Mouse (Mus musculus): Measurements from ENCODE around the gene Gm20388. TPM values are rescaled to one million over a fixed set of nuclear protein-coding genes. Genes with fewer than 3 reads are reported as not detected.

Gene Gm20388
- polyA plus RNA-seq, 1 experiment from 2014 or later, result not detected

DNA sequence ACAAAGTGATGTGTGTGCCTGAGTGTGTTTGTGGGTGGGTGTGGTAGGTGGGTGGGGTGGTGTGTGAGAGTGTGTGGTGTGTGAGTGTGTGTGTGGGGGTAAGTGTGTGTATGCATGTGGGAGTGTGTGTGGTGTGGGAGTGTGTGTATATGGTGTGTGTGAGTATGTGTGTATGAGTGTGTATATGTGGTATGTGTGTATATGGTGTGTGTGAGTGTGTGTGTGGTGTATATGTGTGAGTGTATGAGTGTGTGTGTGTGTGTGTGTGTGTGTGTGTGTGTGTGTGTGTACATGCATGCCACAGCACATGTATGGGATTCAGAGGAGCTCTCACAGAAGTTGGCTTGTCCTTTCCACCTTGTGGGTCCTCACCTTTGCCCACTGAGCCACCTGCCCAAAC lies 1936.2 kb downstream of the Gm20388 start:
- no peak overlapping the region for H3K9ac ChIP-seq (ENCODE audit: low read length)
- no peak overlapping the region for H3K27ac ChIP-seq (replicated peaks; ENCODE audit: low read depth, low read length)
- no peak for ATAC-seq (ENCODE audit: insufficient number of reproducible peaks, low FRiP score, low TSS enrichment, low read depth)
- H3K9me3 ChIP-seq (ENCODE audit: control insufficient read depth, low read length), result no peaks in the 10 kb centered on the region
- no peaks in the 10 kb centered on the region for H3K27me3 ChIP-seq (ENCODE audit: control insufficient read depth, insufficient read depth, low read length)
- H3K4me2 ChIP-seq (ENCODE audit: low read depth, severe bottlenecking), result no peak overlapping the region
- H3K4me3 ChIP-seq (ENCODE audit: low read depth, low read length), result no peak overlapping the region
- no peaks in the 10 kb centered on the region for H3K36me3 ChIP-seq (ENCODE audit: control insufficient read depth, insufficient read depth, low read length)
- H3K4me1 ChIP-seq (ENCODE audit: control insufficient read depth, insufficient read depth, low read length), result no peaks in the 10 kb centered on the region
- DNase-seq (ENCODE audit: low spot score), result no peak

DNA sequence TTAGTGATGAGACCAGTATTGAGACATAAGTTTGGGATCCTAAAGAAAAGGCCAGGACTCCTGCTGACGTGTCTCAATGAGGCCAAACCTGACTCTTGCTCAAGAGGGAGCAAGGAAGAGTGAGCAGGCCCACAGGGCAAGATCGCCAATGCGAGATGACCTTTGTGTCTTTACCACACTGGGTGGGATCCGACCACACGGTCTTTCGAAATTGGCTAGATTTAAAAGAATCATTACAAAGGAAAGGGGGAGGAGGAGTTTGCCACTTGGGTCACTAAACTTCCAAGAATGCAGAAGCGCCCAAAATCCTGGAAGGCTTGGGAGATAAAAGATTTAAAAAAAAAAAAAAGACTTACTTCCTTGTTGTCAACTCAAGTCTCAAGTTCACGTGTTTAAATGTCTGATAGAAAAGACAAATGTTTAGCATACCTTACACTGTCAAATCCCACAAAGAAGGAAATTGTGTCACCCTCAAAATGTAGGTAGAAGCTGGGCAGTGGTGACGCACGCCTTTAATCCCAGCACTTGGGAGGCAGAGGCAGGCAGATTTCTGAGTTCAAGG lies 1936.7 kb downstream of the Gm20388 start:
- WGBS, result 81% methylated on average over 10 of the region's 10 CpGs

DNA sequence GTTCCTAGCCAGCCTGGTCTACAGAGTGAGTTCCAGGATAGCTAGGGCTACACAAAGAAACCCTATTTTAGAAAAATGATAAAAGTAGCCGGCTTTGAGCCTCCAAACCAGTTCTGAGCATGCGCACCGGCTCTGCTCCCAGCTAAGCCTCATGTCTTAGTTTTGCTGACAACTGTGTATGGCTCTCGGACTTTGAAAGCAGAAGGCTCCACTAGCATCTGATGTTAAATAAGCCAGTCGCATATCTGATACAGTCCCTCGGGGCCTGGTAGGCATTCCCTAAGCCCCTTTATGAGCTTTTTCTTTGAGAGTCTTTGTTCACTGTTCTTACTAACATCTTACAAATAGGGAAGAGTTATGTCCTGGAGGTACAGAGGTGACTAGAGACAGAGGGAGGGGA lies 1937.3 kb downstream of the Gm20388 start:
- ATAC-seq (ENCODE audit: insufficient number of reproducible peaks, low FRiP score, low TSS enrichment, low read depth), result no peak

More for the DNA sequence above, 1936.7 kb downstream of the Gm20388 start:
- DNase-seq (ENCODE audit: low spot score), result no peak
- no peaks in the 10 kb centered on the region for H3K4me1 ChIP-seq (ENCODE audit: control insufficient read depth, insufficient read depth, low read length)
- no peaks in the 10 kb centered on the region for H3K36me3 ChIP-seq (ENCODE audit: control insufficient read depth, insufficient read depth, low read length)
- no peak overlapping the region for H3K4me2 ChIP-seq (ENCODE audit: low read depth, severe bottlenecking)
- no peaks in the 10 kb centered on the region for H3K27me3 ChIP-seq (ENCODE audit: control insufficient read depth, insufficient read depth, low read length)
- no peak overlapping the region for H3K4me3 ChIP-seq (ENCODE audit: low read depth, low read length)
- no peaks in the 10 kb centered on the region for H3K9me3 ChIP-seq (ENCODE audit: control insufficient read depth, low read length)
- no peak overlapping the region for H3K27ac ChIP-seq (replicated peaks; ENCODE audit: low read depth, low read length)
- H3K9ac ChIP-seq (ENCODE audit: low read length), result no peak overlapping the region
- ATAC-seq (ENCODE audit: insufficient number of reproducible peaks, low FRiP score, low TSS enrichment, low read depth), result no peak

DNA sequence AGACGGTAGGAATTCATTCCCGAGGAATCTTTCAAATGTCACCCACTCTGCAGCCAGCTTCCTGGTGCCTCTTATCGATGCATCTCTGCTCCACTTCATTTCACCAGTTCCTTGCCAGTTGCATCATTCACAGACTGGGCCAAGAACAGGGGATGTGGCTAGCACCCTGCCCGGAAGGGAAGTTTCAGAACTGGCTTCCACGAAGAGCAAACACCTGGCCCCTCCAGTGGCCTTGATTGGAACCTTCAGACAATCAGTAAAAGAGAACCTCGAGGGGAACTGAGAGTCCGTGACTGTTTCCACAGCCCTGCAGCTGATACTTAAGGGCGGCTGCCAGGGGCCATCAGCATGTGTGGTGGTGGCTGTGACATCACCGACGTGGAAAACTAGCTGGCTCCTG lies 1937.9 kb downstream of the Gm20388 start:
- 68% methylated on average over 10 of the region's 10 CpGs for WGBS
- H3K9ac ChIP-seq (ENCODE audit: low read length), result no peak overlapping the region
- H3K4me1 ChIP-seq (ENCODE audit: control insufficient read depth, insufficient read depth, low read length), result no peaks in the 10 kb centered on the region
- no peaks in the 10 kb centered on the region for H3K36me3 ChIP-seq (ENCODE audit: control insufficient read depth, insufficient read depth, low read length)
- no peak overlapping the region for H3K4me3 ChIP-seq (ENCODE audit: low read depth, low read length)
- ATAC-seq (ENCODE audit: insufficient number of reproducible peaks, low FRiP score, low TSS enrichment, low read depth), result no peak
- H3K9me3 ChIP-seq (ENCODE audit: control insufficient read depth, low read length), result no peaks in the 10 kb centered on the region
- H3K27me3 ChIP-seq (ENCODE audit: control insufficient read depth, insufficient read depth, low read length), result no peaks in the 10 kb centered on the region
- H3K27ac ChIP-seq (replicated peaks; ENCODE audit: low read depth, low read length), result no peak overlapping the region
- DNase-seq (ENCODE audit: low spot score), result no peak
- no peak overlapping the region for H3K4me2 ChIP-seq (ENCODE audit: low read depth, severe bottlenecking)

More for the DNA sequence above, 1937.3 kb downstream of the Gm20388 start:
- WGBS, result 81% methylated on average over 6 of the region's 6 CpGs
- H3K27me3 ChIP-seq (ENCODE audit: control insufficient read depth, insufficient read depth, low read length), result no peaks in the 10 kb centered on the region
- H3K4me2 ChIP-seq (ENCODE audit: low read depth, severe bottlenecking), result no peak overlapping the region
- H3K9me3 ChIP-seq (ENCODE audit: control insufficient read depth, low read length), result no peaks in the 10 kb centered on the region
- DNase-seq (ENCODE audit: low spot score), result no peak
- no peak overlapping the region for H3K4me3 ChIP-seq (ENCODE audit: low read depth, low read length)
- no peaks in the 10 kb centered on the region for H3K36me3 ChIP-seq (ENCODE audit: control insufficient read depth, insufficient read depth, low read length)
- H3K27ac ChIP-seq (replicated peaks; ENCODE audit: low read depth, low read length), result no peak overlapping the region
- no peak overlapping the region for H3K9ac ChIP-seq (ENCODE audit: low read length)
- H3K4me1 ChIP-seq (ENCODE audit: control insufficient read depth, insufficient read depth, low read length), result no peaks in the 10 kb centered on the region

DNA sequence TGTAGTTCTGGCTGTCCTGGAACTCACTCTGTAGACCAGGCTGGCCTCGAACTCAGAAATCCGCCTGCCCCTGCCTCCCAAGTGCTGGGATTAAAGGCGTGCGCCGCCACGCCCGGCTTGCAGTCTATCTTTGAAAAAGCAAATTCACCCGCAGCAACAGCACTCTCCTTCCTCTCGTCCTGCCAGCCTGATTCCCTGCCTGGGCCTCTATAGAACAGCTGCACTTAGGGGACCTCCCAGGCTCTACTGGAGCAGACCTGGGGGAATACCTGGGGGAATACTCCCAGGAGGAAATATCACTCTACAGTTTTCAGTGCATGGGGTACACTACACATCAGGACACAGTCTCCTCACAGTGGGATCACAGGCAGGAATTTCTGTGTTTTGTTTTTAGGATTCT lies 1938.7 kb downstream of the Gm20388 start:
- no peaks in the 10 kb centered on the region for H3K9me3 ChIP-seq (ENCODE audit: control insufficient read depth, low read length)
- DNase-seq (ENCODE audit: low spot score), result no peak
- H3K4me1 ChIP-seq (ENCODE audit: control insufficient read depth, insufficient read depth, low read length), result no peaks in the 10 kb centered on the region
- H3K4me3 ChIP-seq (ENCODE audit: low read depth, low read length), result no peak overlapping the region
- WGBS, result 74% methylated on average over 9 of the region's 9 CpGs
- no peaks in the 10 kb centered on the region for H3K36me3 ChIP-seq (ENCODE audit: control insufficient read depth, insufficient read depth, low read length)
- no peak for ATAC-seq (ENCODE audit: insufficient number of reproducible peaks, low FRiP score, low TSS enrichment, low read depth)
- no peak overlapping the region for H3K4me2 ChIP-seq (ENCODE audit: low read depth, severe bottlenecking)
- no peak overlapping the region for H3K9ac ChIP-seq (ENCODE audit: low read length)
- no peaks in the 10 kb centered on the region for H3K27me3 ChIP-seq (ENCODE audit: control insufficient read depth, insufficient read depth, low read length)
- H3K27ac ChIP-seq (replicated peaks; ENCODE audit: low read depth, low read length), result no peak overlapping the region

DNA sequence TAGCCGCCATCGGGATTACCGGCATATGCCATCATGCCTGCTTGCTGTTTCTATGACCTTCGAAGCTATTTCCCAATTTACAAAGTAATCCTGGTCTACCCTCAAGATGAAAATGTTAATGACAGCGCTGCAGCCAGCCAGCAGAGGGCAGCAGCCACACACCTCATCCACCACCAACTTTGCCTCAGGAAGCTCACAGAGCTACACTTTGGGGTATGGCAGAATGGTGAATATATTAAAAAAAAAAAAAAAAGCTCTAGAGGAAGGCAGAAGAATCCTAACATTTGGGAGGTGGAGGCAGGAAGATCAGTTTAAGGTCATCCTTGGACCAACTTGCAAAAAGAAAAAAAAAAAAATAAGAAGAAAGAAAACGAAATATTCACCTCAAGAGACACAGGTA lies 1939.4 kb downstream of the Gm20388 start:
- Histone ChIP-seq H3K4me1 (ENCODE audit: control insufficient read depth, insufficient read depth, low read length) (no peaks in the 10 kb centered on the region), H3K27me3 (ENCODE audit: control insufficient read depth, insufficient read depth, low read length) (no peaks in the 10 kb centered on the region), H3K4me2 (ENCODE audit: low read depth, severe bottlenecking) (no peak overlapping the region), H3K9ac (ENCODE audit: low read length) (no peak overlapping the region), H3K27ac (replicated peaks; ENCODE audit: low read depth, low read length) (no peak overlapping the region), H3K9me3 (ENCODE audit: control insufficient read depth, low read length) (no peaks in the 10 kb centered on the region), H3K36me3 (ENCODE audit: control insufficient read depth, insufficient read depth, low read length) (no peaks in the 10 kb centered on the region), H3K4me3 (ENCODE audit: low read depth, low read length) (no peak overlapping the region)
- no peak for ATAC-seq (ENCODE audit: insufficient number of reproducible peaks, low FRiP score, low TSS enrichment, low read depth)
- DNase-seq (ENCODE audit: low spot score), result peak; percentile 87
- WGBS, result 13% methylated on average over 6 of the region's 6 CpGs

DNA sequence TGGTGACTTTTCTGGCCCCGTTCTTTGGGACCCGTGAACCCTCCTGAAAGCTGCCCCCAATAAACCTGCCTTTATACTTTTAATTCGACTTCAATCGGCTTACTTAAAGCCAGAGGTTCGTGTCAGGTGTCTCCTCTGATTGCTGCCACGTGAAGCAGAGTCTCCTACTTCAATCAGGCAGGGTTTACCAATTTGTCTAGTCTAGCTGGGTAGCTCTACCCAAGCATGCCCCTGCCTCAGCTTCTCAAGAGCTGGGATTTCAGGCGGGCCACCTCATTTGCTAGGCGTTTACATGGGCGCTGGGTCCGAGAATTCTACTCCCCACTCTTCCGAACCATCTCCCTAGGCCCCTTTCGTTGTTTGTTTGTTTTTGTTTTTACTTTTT lies 1939.8 kb downstream of the Gm20388 start:
- peak overlapping the region; percentile 53; the same call in 1 of the 2 replicates for H3K9ac ChIP-seq (ENCODE audit: low read length)
- H3K4me3 ChIP-seq (ENCODE audit: low read depth, low read length), result no peak overlapping the region
- no peak for DNase-seq (ENCODE audit: low spot score)
- H3K27ac ChIP-seq (replicated peaks; ENCODE audit: low read depth, low read length), result no peak overlapping the region
- no peaks in the 10 kb centered on the region for H3K9me3 ChIP-seq (ENCODE audit: control insufficient read depth, low read length)
- 46% methylated on average over 12 of the region's 12 CpGs for WGBS
- peak overlapping the region; percentile 53 for H3K4me2 ChIP-seq (ENCODE audit: low read depth, severe bottlenecking)
- no peaks in the 10 kb centered on the region for H3K27me3 ChIP-seq (ENCODE audit: control insufficient read depth, insufficient read depth, low read length)
- no peaks in the 10 kb centered on the region for H3K36me3 ChIP-seq (ENCODE audit: control insufficient read depth, insufficient read depth, low read length)
- ATAC-seq (ENCODE audit: insufficient number of reproducible peaks, low FRiP score, low TSS enrichment, low read depth), result no peak
- no peaks in the 10 kb centered on the region for H3K4me1 ChIP-seq (ENCODE audit: control insufficient read depth, insufficient read depth, low read length)

DNA sequence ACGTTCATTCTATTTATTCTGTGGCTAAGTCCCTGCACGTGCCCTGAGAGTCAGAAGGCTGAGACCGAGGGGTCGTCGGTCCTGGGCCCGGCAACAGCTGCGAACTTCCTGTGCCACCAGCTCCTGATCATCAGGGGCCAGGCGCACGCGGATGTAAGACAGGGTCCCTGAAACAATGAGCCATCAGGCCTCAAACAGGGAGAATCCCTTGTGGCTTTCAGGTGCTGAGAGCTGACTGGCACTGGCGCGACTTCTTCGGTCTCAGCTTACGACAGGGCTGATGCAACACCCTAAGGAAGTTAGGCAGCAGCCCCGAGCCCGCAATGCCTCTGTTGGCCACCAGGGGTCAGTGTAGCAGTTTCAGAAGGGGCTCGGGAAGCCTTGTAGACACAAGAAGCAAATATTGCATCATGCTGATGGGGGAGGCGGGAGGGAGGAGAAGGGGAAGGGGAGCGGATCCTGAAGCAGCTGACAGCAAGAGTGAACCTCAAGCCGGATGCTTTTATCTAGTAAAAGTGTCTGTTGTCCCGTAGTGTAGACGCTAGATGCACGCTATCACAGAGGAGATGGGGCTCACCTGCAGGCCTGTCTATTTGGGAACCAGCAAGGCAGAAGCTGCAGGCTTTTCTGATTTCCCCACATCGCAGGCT lies 1940.3 kb downstream of the Gm20388 start:
- Histone ChIP-seq H3K9me3 (ENCODE audit: control insufficient read depth, low read length) (no peaks in the 10 kb centered on the region), H3K36me3 (ENCODE audit: control insufficient read depth, insufficient read depth, low read length) (no peaks in the 10 kb centered on the region), H3K9ac (ENCODE audit: low read length) (peak overlapping the region; percentile 53), H3K4me3 (ENCODE audit: low read depth, low read length) (peak overlapping the region; percentile 14; the same call in 1 of the 2 replicates), H3K4me2 (ENCODE audit: low read depth, severe bottlenecking) (peak overlapping the region; percentile 53), H3K27me3 (ENCODE audit: control insufficient read depth, insufficient read depth, low read length) (no peaks in the 10 kb centered on the region), H3K4me1 (ENCODE audit: control insufficient read depth, insufficient read depth, low read length) (no peaks in the 10 kb centered on the region), H3K27ac (replicated peaks; ENCODE audit: low read depth, low read length) (no peak overlapping the region)
- ATAC-seq (ENCODE audit: insufficient number of reproducible peaks, low FRiP score, low TSS enrichment, low read depth), result peak; percentile 59
- 3% methylated on average over 24 of the region's 24 CpGs for WGBS
- DNase-seq (ENCODE audit: low spot score), result peak; percentile 100

DNA sequence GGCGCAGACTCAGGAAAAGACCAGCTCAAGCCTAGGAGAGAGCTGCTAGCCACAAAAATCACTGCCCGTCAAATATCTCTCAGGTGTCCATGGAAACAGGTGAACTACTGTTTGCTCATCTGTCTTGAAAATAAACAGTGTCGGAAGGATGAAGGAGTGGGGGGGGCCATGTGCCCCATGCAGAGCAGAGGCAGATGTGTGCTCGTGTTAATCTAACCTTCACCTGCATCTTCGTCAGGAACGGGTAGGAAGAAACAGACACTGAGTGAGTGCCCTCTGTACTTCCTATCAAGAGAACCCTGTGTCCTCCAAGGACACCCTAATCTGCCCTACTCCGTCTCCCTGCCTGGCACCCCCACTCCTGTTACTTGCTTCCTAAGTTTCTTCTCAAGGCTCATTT lies 1941.1 kb downstream of the Gm20388 start:
- Histone ChIP-seq H3K36me3 (ENCODE audit: control insufficient read depth, insufficient read depth, low read length) (no peaks in the 10 kb centered on the region), H3K4me1 (ENCODE audit: control insufficient read depth, insufficient read depth, low read length) (no peaks in the 10 kb centered on the region), H3K9me3 (ENCODE audit: control insufficient read depth, low read length) (no peaks in the 10 kb centered on the region), H3K4me2 (ENCODE audit: low read depth, severe bottlenecking) (0 out of 2 replicates have a peak overlapping the region, but pooled peaks have one; percentile 2), H3K27ac (replicated peaks; ENCODE audit: low read depth, low read length) (no peak overlapping the region), H3K4me3 (ENCODE audit: low read depth, low read length) (no peak overlapping the region), H3K9ac (ENCODE audit: low read length) (no peak overlapping the region; the same call in 1 of the 2 replicates), H3K27me3 (ENCODE audit: control insufficient read depth, insufficient read depth, low read length) (no peaks in the 10 kb centered on the region)
- no peak for DNase-seq (ENCODE audit: low spot score)
- ATAC-seq (ENCODE audit: insufficient number of reproducible peaks, low FRiP score, low TSS enrichment, low read depth), result no peak
- WGBS, result 58% methylated on average over 7 of the region's 7 CpGs
